Mouse (Mus musculus): ENCODE results near the gene Cst7.
A peak's percentile ranks its signal among the peaks of the same experiment; 100 is the strongest.
"Not testable (repeated sequence)": the region's sequence is repeated elsewhere in the genome, so short reads cannot be mapped to it uniquely, and the experiment has no call there.

Gene Cst7

DNA sequence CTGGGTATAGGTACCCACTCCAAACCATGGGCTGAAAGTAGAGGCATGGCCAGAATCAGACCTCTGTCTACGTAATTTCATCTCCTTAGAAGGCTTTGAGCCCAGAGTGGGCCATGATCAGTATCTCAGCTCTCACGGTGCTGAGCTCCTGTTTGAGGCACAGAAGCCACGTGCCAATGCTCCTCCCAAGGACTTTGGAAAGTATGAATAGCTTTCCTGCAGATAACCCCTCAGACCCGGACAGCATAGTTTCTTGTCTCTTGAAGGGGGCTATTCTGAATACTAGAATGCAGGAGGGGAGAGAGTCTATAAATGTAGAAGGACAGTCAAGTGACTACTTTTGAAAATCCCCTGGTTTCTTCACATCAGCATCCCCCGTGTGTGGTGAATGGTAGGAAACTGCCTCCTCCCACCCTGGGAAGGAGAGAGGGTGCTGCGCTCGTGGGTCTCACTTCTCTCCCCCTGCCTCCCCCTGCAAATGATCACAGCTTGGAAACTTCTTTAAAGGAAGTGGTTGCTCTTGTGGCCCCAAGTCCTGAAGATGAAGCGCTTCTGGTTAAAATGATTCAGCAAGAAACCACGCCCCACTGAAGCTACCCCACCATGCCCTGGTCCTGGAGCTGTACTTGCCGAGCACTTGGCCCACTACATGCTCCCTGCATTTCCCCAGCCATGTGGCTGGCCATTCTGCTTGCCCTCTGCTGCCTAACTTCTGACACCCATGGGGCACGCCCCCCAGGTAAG, at the start of gene Cst7:
Gene Cst7, plus strand, starts transcription at position 569 of the 744 bp plus-strand sequence.
- DNase-seq = no peak

GRCm38 (mm10) chr2:150525703-150526207, 44.5 kb upstream of the Cst7 start:
- DNase-seq = no peak

DNA sequence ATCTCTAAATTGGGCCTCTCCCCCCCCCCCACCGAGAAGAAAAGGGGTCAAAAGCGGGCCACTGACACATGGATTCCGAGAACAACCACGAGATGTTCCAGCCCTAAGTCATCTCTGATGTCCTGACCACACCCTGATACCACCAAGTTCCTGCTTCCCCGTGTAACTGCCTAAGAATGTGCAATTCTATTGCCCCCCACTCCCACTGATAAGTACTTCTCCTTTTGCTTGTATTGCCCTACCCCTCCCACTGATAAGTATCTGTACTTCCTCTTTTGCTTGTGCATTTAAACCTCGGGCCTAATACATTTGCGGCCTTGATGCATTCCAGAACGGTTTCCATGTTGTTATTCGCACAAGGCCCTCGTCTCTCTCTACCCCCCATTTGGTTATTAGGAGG, 20.6 kb upstream of the Cst7 start:
- not testable (repeated sequence) for DNase-seq

DNA sequence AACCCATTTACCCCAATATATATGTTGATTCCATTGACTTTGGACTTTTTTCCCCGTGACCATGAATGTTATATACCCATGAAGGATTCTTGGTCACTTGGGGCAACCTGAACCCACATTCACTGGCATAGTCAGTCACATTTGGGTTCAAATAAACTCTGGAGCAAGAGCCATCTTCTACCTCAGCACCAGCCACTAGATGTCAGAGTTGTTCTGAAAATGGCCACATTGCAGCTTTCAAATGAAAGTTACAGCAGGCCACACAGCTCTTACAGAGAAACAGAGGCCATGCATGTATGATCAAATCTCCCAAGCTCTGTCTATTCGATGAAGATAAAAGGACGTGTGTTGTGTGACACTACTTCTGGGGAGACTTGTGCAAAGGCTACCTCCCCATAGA, 11.6 kb upstream of the Cst7 start:
- DNase-seq = no peak

- DNase-seq = peak; percentile 22
Measured at GRCm38 (mm10) chr2:150567051-150567450, 3.2 kb upstream of the Cst7 start.

DNA sequence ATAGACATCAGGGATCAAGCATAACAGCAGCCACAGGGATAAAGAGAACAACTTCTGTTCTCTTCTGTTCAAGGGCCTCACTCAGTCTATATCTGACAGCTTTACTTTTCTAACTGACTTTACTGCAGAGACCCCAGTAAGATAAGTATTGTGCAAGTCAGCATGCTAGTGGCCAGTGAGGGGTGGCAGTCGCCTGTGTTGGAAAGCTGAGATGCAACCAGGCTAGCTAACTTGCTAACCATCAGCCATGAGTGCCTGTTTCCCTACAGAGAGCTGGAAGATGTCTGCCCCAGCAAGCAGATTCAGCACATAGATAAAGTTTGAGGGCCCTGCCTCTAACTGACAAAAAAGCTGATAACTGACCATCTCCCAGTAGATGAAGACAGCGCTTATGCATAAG, 546 bp downstream of the Cst7 start:
- no peak for DNase-seq

GRCm38 (mm10) chr2:150572463-150572862, 2.2 kb downstream of the Cst7 start:
- DNase-seq = no peak

DNA sequence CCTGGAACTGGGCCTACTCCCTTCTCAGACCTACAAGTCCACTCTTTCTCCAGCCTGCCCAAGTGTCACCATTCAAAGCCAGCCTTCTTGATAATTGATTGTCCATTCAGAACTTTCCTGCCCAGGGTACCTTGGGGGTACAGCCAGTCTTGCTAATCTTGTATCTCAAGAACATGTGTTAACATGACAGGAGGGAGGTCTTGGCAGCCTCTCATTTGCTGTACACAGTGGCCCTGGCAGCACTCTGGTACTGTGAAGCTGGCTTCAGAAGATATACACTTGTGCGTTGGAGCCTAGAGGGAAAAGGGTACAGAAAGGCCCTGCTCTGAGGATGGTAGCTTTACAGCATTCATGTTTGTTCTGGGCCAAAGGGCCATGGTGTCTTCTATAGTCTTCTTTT, 6.0 kb downstream of the Cst7 start:
- no peak for DNase-seq

GRCm38 (mm10) chr2:150578603-150579002, 8.4 kb downstream of the Cst7 start:
- no peak for DNase-seq

DNA sequence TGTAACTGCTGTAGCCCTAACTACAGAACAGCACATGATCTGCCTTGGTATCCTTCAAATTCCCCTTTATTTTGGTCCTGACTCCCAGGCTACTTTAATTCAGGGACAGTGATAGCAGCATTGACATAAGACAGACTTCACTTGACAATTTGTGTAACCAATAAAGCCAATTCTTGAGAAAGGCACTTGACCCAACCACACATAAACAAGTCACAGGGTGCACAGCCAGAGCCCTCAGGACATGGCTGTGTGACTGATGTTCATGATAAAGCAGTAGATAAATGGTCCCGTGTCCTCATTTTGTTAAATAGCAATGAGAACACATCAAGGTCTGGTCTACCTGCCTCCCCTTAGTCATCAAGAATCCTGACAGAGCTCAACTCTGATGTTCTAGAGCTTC, 9.4 kb downstream of the Cst7 start:
- no peak for DNase-seq

DNA sequence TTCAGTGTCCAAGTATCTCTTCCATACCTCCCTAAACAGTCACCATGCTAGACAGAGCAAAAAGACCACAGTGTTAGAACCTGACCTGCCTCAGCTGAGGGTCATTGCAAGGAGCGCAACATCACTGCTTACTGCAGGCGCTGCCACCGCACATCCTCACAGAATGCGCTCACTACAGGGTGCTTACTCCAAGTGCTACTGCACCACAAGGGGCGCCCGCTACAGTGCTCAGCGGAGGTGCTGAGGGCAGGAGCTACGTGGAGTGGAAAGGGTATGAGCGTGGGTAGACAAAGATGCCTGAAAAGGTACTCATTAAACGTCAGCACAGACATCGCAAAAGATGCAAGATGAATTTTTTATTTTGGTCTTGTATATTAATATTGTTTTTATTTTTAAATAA, 18.9 kb downstream of the Cst7 start:
- DNase-seq = no peak

GRCm38 (mm10) chr2:150595411-150596190, 25.4 kb downstream of the Cst7 start:
- DNase-seq = no peak

DNA sequence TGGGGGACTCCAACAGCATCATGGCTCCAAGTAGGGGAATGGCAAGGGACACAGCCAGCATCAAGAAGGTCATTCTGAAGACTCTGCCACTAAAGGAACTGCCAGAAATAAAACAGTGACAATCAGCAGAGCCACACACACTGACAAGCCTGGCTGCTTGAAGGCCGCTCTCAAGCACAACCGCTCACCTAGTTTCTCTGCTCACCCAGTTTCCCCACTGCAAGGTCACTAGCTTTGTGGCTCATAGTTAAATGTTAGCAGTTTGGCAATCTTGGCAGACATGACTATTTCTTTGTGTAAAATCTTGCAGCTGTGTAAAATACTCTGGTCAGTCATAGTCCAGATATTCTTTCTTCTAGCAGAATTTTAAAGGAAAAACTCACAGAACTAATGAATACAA, 30.0 kb downstream of the Cst7 start:
- no peak for DNase-seq

DNA sequence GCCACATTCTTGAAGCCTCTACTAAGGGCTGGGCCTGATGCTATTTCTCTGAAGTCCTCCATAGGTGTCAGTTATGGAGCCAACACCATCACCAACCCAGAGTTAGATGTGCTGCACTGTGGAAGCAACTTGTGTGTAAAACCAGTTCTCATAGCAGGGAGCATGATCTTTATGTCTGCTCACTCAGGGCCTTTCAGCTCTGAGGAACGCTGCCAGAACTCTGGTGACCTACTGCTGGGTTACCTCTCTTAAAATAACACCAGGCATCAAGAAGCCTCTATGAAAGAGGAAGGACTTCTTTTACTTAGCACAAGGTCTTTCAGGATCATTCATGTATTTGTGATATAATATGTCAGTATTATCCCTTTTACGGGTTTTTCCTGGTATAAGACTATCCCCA, 32.0 kb downstream of the Cst7 start:
- peak; percentile 6 for DNase-seq

GRCm38 (mm10) chr2:150604802-150605201, 34.6 kb downstream of the Cst7 start:
- DNase-seq = no peak

DNA sequence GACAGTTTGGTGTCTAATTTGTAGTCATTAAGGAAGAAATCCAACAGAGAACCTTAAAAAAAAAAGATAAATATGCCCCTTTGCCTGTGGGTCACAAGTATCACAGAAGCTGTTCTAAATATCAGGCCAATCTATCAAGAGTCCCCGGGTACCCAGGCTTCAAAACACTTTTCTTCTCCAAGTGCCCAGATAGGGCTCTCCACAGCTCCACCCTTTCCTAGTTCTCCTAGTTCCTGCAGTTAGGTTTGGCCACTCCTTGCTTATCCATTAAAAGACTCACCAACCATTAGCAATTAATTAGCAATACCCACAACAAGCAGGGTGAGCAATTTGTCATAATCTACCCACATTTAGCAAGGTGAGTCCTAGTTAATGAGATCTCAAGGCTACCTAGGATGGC, 36.9 kb downstream of the Cst7 start:
- no peak for DNase-seq

DNA sequence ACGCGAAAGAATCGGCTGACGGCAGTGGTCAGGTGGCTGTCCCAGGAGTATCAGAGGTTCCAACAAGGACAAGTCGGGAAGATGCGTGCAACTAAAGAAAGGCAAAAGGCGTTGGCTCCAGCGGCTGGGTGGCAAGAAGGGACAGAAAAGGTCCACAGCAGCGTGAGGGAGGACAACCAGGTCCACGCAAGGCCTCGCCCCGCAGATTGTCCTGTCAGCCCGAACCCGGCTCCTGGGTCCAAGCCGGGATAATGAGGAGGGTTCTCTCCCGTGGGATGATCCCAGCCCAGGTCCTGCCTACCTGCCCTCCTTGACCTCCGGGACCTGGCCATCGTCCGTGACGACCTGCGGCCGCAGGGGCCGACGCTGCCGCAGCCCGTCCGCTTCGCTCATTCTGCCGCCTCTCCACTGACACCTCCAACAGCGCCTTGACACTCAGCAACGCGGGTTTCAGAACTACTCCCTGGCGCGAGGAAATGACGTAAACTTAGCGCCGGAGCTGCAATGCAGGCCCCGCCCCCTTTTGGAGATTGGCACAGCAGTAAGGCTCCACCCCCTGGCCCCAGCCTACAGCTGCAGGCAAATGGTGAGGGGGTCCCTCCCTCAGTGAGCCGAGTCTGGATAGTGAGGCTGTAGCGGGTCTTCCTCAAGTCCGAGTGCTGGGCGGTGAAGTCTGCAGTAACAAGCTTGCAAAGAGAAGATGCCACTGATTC, 38.0 kb downstream of the Cst7 start, which contains the start of gene Apmap:
Gene Apmap, minus strand, starts transcription at position 481 of the 713 bp plus-strand sequence.
- peak; percentile 96 for DNase-seq

GRCm38 (mm10) chr2:150608872-150609560, 38.8 kb downstream of the Cst7 start:
- peak; percentile 72 for DNase-seq

GRCm38 (mm10) chr2:150610097-150610496, 39.9 kb downstream of the Cst7 start:
- DNase-seq = no peak

GRCm38 (mm10) chr2:150621698-150622097, 51.5 kb downstream of the Cst7 start:
- DNase-seq = no peak

DNA sequence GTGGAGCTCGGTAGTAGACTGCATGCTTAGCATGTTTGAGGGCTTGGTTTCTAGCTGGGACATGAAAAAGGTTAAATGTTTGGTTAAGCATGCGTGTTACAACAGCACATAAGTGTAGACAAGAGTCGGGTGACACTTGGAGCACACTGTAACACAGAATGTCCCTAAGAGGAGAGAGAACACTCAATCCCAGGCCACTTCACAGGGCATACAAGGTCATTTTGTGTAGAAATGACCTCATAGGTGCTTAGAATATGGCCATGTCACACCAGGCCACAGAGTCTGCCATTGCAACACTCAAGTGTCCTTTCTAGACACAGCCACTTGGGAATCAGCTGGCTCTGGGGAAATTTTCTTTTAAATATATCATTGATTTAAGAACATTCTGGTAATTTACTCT, 53.7 kb downstream of the Cst7 start:
- DNase-seq = no peak

GRCm38 (mm10) chr2:150624926-150625325, 54.7 kb downstream of the Cst7 start:
- no peak for DNase-seq

DNA sequence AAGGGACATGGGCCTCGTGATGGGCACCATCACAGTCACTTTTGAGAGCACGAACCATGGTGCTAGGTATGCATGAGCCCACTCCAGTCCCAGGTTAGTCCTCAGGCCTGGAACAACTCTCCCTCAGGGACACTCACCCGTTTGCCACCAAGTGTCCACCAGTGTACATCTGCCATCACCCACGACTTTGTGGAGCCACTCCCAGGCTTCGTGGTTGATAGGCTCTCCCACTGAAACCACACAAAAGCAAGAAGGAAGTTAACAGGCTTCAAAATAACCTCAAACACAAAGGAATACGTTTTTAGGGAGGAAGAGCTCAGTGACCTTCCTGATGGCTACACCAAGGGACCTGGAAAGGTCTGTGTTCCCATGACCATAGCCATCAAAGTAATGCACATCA, 56.9 kb downstream of the Cst7 start:
- no peak for DNase-seq

Data from cerebellum, adult 8-10 months (tissue).